Mouse (Mus musculus) urinary bladder, postnatal 14 days (tissue): ENCODE measurements at regions not wholly inside any gene's neighbourhood (a gene's known extent, or its start where the extent isn't known, plus 50 kb on each side); places are given as distances from the start of the nearest gene placed in this dataset.
"Not testable (repeated sequence)": the region's sequence is repeated elsewhere in the genome, so short reads cannot be mapped to it uniquely, and the experiment has no call there.

Source experiments
- DNase-seq: peaks from one replicate; pipeline ENCODE4 v3.0.0; 2021; ENCODE audit warnings: low spot score

DNA sequence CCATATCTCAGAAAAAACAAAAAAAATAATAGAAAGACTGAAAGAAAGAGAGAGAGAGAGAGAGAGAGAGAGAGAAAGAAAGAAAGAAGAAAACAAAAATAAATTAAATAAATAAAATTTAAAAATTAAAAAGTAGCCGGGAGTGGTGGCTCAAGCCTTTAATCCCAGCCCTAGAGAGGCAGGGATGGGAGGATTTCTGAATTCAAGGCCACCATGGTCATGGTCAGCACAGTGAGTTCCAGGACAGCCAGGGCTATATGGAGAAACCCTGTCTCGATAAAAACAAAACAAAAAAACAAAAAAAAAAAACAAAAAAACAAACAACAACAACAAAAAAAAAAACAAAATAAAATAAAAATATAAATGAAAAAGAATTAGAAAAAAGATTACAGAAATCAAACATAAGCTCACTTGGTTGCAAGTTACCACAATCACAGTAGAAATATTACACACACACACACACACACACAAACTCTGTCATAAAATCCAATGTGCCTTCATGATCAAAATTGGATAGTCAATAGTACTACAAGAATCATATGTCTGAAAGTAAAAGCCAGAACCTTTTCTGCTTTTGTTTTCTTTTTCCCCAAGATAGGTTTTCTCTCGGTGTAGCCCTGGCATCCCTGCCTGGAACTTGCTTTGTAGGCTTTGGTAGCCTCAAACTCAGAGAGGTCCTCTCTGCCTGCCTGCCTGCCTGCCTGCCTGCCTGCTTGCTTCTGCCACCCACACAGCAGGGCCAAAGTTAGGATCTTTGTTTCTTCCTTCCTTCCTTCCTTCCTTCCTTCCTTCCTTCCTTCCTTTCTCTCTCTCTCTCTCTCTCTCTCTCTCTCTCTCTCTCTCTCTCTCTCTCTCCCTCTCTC lies 476.1 kb upstream of the Olfr161 start:
- peak; percentile 42 for DNase-seq

DNA sequence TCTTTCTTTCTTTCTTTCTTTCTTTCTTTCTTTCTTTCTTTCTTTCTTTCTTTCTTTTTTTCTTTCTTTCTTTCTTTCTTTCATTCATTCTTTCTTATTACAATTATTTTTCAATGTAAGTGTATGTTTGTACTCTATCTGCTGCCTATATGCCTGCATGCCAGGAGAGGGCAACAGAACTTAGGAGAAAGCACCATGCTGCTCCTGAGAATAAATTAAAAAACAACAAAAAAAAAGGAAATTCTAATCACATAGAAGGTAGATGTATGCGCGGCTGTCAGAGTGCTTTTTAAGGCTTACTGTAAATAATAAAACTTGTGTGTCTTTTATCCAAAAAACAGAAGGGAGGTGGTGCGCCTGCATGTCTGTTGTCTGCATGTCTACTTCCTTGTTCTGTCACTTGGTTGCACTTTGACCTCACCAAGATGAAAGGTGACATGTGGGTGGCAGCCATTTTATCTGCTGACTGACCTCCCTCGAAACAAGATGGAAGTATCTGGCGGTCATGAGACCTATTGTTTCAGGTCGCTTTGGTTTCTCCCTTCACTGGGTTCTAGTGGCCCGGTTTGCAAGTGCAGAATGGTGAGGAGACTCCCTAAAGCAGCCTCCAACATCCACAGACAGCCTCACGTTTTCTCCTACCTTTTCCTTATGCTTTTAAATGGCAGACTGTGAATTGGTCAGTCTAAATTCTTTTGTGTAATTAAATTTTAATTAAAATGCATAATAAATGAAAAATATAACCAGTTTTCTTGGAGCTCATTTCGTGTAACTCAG lies 475.3 kb upstream of the Olfr161 start:
- peak; percentile 35 for DNase-seq

DNA sequence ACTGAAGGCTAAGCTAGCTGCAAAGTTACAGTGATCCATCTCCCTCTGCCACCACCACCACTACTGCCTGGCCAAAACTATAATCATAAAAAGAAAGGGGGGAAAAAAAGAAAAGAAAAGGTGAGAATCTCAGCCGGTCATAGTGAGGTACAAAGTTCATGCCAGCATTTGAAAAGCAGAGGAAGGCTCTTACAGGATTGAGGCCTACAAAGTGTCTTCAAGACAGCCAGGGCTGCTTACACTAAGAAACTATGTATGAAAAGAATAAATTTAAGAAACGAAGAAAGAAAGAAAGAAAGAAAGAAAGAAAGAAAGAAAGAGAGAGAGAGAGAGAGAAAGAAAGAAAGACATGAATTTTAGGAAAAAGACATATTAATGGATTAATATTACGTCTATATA lies 474.7 kb upstream of the Olfr161 start:
- peak; percentile 34 for DNase-seq

DNA sequence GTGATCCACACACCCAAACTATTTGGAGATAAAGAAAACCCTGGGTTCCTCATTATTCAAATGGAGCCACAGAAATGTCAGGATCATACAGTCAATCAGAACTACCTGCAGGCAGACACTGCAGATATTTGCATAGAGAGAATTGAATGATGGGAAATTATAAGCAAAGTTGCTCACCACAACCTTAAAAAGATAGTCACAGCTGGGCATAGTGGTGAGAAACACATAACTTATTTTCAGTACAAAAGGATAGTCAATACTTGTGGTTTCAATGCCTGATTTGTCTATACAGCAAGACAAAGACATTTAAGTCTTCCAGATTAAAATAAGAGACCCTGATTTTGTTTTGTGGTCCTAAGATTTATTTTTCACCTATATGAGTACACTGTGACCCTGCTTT lies 469.6 kb upstream of the Olfr161 start:
- not testable (repeated sequence) for DNase-seq

DNA sequence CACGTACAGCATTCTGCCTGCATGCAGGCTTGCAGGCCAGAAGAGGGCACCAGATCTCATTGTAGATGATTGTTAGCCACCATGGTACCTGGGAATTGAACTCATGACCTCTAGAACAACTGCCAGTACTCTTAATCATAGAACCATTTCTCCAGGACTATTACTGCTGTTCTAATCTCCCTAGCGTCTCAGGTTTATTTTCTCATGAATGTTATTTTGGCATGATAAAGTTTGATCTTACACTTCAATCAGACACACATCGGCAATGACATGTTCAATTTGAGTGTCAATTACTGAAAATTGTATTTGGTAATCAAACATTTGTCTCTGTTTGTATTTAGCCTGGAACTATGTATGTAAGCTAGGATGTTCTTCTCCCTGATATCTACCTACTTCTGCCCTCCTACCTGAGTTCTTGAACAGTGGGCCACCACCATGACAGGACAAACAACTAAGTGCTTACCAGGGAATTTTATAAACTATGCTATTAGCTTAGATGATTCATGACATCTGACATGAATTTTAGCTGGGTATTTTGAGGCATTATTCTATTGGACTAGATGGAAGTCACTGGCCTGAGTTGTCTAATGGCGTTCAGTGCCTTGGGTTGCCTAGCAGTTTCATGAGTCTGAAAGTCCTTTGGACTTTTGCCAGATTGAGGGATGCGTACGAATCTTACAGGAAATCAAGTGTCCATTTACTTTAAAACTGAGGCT lies 468.5 kb upstream of the Olfr161 start:
- DNase-seq, result not testable (repeated sequence)

DNA sequence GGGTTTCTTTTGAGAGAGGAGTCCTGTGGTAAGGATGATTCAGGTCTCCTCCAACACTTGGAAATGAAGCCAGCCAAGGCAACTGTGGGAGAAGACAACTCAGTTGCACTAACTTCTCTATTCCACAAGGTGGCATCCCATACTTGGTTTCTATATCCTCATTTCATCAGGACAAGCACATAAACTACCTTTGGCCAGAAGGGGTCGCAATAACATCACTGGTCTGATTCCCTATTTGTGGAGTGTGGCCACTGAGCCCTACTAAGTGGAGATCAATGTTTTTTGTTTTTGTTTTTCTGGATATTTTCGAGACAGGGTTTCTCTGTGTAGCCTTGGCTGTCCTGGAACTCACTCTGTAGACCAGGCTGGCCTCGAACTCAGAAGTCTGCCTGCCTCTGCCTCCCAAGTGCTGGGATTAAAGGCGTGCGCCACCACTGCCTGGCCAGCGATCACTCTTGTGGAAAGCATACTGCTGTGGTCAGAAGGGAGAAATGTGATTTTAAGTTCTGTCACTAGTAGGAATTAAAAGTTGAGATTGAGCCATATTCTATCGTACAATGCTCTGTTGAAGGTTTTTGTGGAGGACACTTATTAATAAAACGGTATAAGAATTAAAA lies 467.9 kb upstream of the Olfr161 start:
- peak; percentile 12 for DNase-seq

DNA sequence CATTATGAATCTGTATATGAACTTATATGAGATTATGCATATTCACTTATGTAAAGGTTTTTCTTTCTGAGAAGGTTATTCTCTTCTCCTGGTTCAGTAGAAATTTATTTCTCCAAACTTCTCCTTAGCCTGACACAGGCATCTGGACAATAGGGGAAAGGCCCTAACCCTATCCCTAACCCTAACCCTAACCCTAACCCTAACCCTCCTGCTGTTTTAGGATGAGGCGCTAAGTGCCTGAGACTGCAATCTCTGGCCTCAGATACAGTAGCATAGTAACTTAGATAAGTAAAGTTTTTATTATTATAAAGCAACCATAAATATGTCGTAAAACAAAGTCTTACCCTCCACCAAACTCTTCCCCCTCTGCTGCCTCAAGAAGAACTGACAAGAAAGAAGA lies 463.5 kb upstream of the Olfr161 start:
- DNase-seq, result not testable (repeated sequence)
